Mouse (Mus musculus) liver, embryonic 12.5 days (tissue): ENCODE measurements around the gene Socs3. TPM values are rescaled to one million over a fixed set of nuclear protein-coding genes. Genes with fewer than 3 reads are reported as not detected.
A peak's percentile ranks its signal among the peaks of the same experiment; 100 is the strongest.

Experiments
- ATAC-seq: fragments of 200-750 bp; cut with Nextera tagmentation; 2 replicates; pipeline ENCODE4 v1.8.0; 2017; ENCODE audit warnings: moderate number of reproducible peaks, mild to moderate bottlenecking, moderate library complexity
- H3K27ac ChIP-seq: fragments of 300-500 bp; sonication (generic); 2 replicates; pipeline ENCODE4 v1.5.1; 2016; ENCODE audit warnings: mild to moderate bottlenecking
- H3K27me3 ChIP-seq: fragments of 300-500 bp; sonication (generic); replicated peaks from 2 replicates; pipeline ENCODE4 v1.6.1; 2016; ENCODE audit warnings: mild to moderate bottlenecking, moderate library complexity
- H3K36me3 ChIP-seq: fragments of 300-500 bp; sonication (generic); 2 replicates; pipeline ENCODE4 v1.6.1; 2016; ENCODE audit warnings: mild to moderate bottlenecking, moderate library complexity
- H3K4me1 ChIP-seq: fragments of 300-500 bp; sonication (generic); 2 replicates; pipeline ENCODE4 v1.6.1; 2016
- H3K4me2 ChIP-seq: fragments of 300-500 bp; sonication (generic); 2 replicates; pipeline ENCODE4 v1.6.1; 2016; ENCODE audit warnings: mild to moderate bottlenecking, moderate library complexity
- H3K4me3 ChIP-seq: fragments of 300-500 bp; sonication (generic); 2 replicates; pipeline ENCODE4 v1.5.1; 2016; ENCODE audit warnings: mild to moderate bottlenecking, moderate library complexity
- H3K9ac ChIP-seq: fragments of 300-500 bp; sonication (generic); 2 replicates; pipeline ENCODE4 v1.6.1; 2016; ENCODE audit warnings: mild to moderate bottlenecking, moderate library complexity
- H3K9me3 ChIP-seq: fragments of 300-500 bp; sonication (generic); replicated peaks from 2 replicates; pipeline ENCODE4 v1.6.1; 2016; ENCODE audit warnings: mild to moderate bottlenecking, moderate library complexity
- WGBS: fragments of 180-500 bp; shearing (Covaris S2); methylation state at CpG from one replicate; pipeline ENCODE4 v1.1.7; 2016; ENCODE audit not compliant: insufficient replicate concordance; 5-methylcytosine and 5-hydroxymethylcytosine counted together
- polyA plus RNA-seq: library from polyadenylated mRNA; unstranded; fragments of >200 nt; fragmentation: Nextera tagmentation; extraction: Ambion mirVana; gene quantifications from 2 replicates; pipeline ENCODE4 v1.2.1, GENCODE M21; 2016

Socs3 gene
- polyA plus RNA-seq, 1 experiment from 2014 or later: 9.8 TPM

GRCm38 (mm10) chr11:117959741-117960381 lies 10.0 kb downstream of the Socs3 start:
- no peak overlapping the region for H3K4me3 ChIP-seq
- H3K9me3 ChIP-seq: no peaks in the 10 kb centered on the region
- H3K36me3 ChIP-seq: no peaks in the 10 kb centered on the region
- 22% methylated on average over 17 of the region's 17 CpGs for WGBS
- peak overlapping the region; percentile 19; the same call in 1 of the 2 replicates for H3K4me2 ChIP-seq
- H3K9ac ChIP-seq: no peak overlapping the region
- H3K27me3 ChIP-seq: peaks cover 95% of the 10 kb centered on the region
- H3K4me1 ChIP-seq: peaks cover 51% of the 10 kb centered on the region
- no peak overlapping the region for H3K27ac ChIP-seq
- ATAC-seq: no peak

GRCm38 (mm10) chr11:117959166-117959565 lies 10.7 kb downstream of the Socs3 start:
- H3K4me1 ChIP-seq: peaks cover 51% of the 10 kb centered on the region
- peaks cover 93% of the 10 kb centered on the region for H3K27me3 ChIP-seq
- no peak for ATAC-seq
- no peak overlapping the region for H3K4me2 ChIP-seq
- H3K36me3 ChIP-seq: no peaks in the 10 kb centered on the region
- no peaks in the 10 kb centered on the region for H3K9me3 ChIP-seq
- WGBS: 70% methylated on average over 4 of the region's 4 CpGs
- H3K4me3 ChIP-seq: no peak overlapping the region
- no peak overlapping the region for H3K27ac ChIP-seq
- H3K9ac ChIP-seq: no peak overlapping the region

- Histone ChIP-seq H3K27me3 (peaks cover 88% of the 10 kb centered on the region), H3K9me3 (no peaks in the 10 kb centered on the region), H3K27ac (no peak overlapping the region), H3K36me3 (no peaks in the 10 kb centered on the region), H3K9ac (no peak overlapping the region), H3K4me3 (no peak overlapping the region), H3K4me1 (peaks cover 45% of the 10 kb centered on the region), H3K4me2 (no peak overlapping the region)
- WGBS: 40% methylated on average over 7 of the region's 7 CpGs
- no peak for ATAC-seq
Observed at GRCm38 (mm10) chr11:117958197-117958596, 11.7 kb downstream of the Socs3 start.

- Histone ChIP-seq H3K9me3 (no peaks in the 10 kb centered on the region), H3K4me1 (peaks cover 30% of the 10 kb centered on the region), H3K4me3 (no peak overlapping the region), H3K9ac (no peak overlapping the region), H3K27me3 (peaks cover 81% of the 10 kb centered on the region), H3K27ac (no peak overlapping the region), H3K4me2 (no peak overlapping the region), H3K36me3 (no peaks in the 10 kb centered on the region)
- ATAC-seq: no peak
- 42% methylated on average over 13 of the region's 13 CpGs for WGBS
Observed at GRCm38 (mm10) chr11:117955621-117956020, 14.2 kb downstream of the Socs3 start.

GRCm38 (mm10) chr11:117954819-117955218 lies 15.0 kb downstream of the Socs3 start:
- ATAC-seq: no peak

GRCm38 (mm10) chr11:117954094-117954493 lies 15.8 kb downstream of the Socs3 start:
- Histone ChIP-seq H3K4me3 (no peak overlapping the region), H3K9me3 (no peaks in the 10 kb centered on the region), H3K4me2 (no peak overlapping the region), H3K27ac (no peak overlapping the region), H3K9ac (no peak overlapping the region), H3K4me1 (peaks cover 29% of the 10 kb centered on the region; the same call in 1 of the 2 replicates), H3K36me3 (no peaks in the 10 kb centered on the region), H3K27me3 (peaks cover 81% of the 10 kb centered on the region)
- no peak for ATAC-seq
- 21% methylated on average over 2 of the region's 2 CpGs for WGBS

More at GRCm38 (mm10) chr11:117954819-117955218, 15.0 kb downstream of the Socs3 start:
- Histone ChIP-seq H3K27ac (no peak overlapping the region), H3K27me3 (peaks cover 81% of the 10 kb centered on the region), H3K36me3 (no peaks in the 10 kb centered on the region), H3K4me1 (peaks cover 27% of the 10 kb centered on the region), H3K4me2 (no peak overlapping the region), H3K9ac (no peak overlapping the region), H3K4me3 (no peak overlapping the region), H3K9me3 (no peaks in the 10 kb centered on the region)
- WGBS: 63% methylated on average over 9 of the region's 9 CpGs

- H3K27ac ChIP-seq: no peak overlapping the region
- 35% methylated on average over 9 of the region's 9 CpGs for WGBS
- H3K36me3 ChIP-seq: no peaks in the 10 kb centered on the region
- no peak overlapping the region for H3K4me2 ChIP-seq
- no peak for ATAC-seq
- no peaks in the 10 kb centered on the region for H3K9me3 ChIP-seq
- peaks cover 76% of the 10 kb centered on the region for H3K27me3 ChIP-seq
- H3K9ac ChIP-seq: no peak overlapping the region
- no peak overlapping the region for H3K4me3 ChIP-seq
- peaks cover 29% of the 10 kb centered on the region; the same call in 1 of the 2 replicates for H3K4me1 ChIP-seq
Observed at GRCm38 (mm10) chr11:117952174-117952933, 17.5 kb downstream of the Socs3 start.

- no peak for ATAC-seq
- Histone ChIP-seq H3K4me3 (no peak overlapping the region), H3K9ac (no peak overlapping the region), H3K36me3 (no peaks in the 10 kb centered on the region), H3K4me2 (no peak overlapping the region), H3K27ac (no peak overlapping the region), H3K27me3 (peaks cover 77% of the 10 kb centered on the region), H3K9me3 (no peaks in the 10 kb centered on the region), H3K4me1 (peaks cover 29% of the 10 kb centered on the region; the same call in 1 of the 2 replicates)
- 60% methylated on average over 6 of the region's 6 CpGs for WGBS
Observed at GRCm38 (mm10) chr11:117951391-117951790, 18.5 kb downstream of the Socs3 start.

- H3K4me1 ChIP-seq: peaks cover 14% of the 10 kb centered on the region; the same call in 1 of the 2 replicates
- WGBS: 5% methylated on average over 49 of the region's 49 CpGs
- ATAC-seq: peak; percentile 18; the same call in 1 of the 2 replicates
- H3K9ac ChIP-seq: peak overlapping the region; percentile 42
- H3K4me3 ChIP-seq: peak overlapping the region; percentile 39
- no peaks in the 10 kb centered on the region for H3K36me3 ChIP-seq
- no peak overlapping the region for H3K27ac ChIP-seq
- H3K9me3 ChIP-seq: no peaks in the 10 kb centered on the region
- peaks cover 73% of the 10 kb centered on the region for H3K27me3 ChIP-seq
- H3K4me2 ChIP-seq: peak overlapping the region; percentile 64
Observed at GRCm38 (mm10) chr11:117949392-117950091, 20.3 kb downstream of the Socs3 start.

GRCm38 (mm10) chr11:117946996-117947419 lies 22.8 kb downstream of the Socs3 start:
- Histone ChIP-seq H3K4me1 (peaks cover 7% of the 10 kb centered on the region; the same call in 1 of the 2 replicates), H3K27me3 (peaks cover 64% of the 10 kb centered on the region), H3K27ac (no peak overlapping the region), H3K4me2 (no peak overlapping the region), H3K36me3 (no peaks in the 10 kb centered on the region), H3K9ac (no peak overlapping the region), H3K9me3 (no peaks in the 10 kb centered on the region), H3K4me3 (no peak overlapping the region)
- ATAC-seq: no peak
- 34% methylated on average over 10 of the region's 10 CpGs for WGBS

GRCm38 (mm10) chr11:117946195-117946979 lies 23.5 kb downstream of the Socs3 start:
- ATAC-seq: no peak
- H3K4me1 ChIP-seq: peaks cover 8% of the 10 kb centered on the region
- H3K27me3 ChIP-seq: peaks cover 58% of the 10 kb centered on the region
- no peak overlapping the region for H3K4me2 ChIP-seq
- no peaks in the 10 kb centered on the region for H3K9me3 ChIP-seq
- no peaks in the 10 kb centered on the region for H3K36me3 ChIP-seq
- H3K9ac ChIP-seq: no peak overlapping the region
- WGBS: 44% methylated on average over 11 of the region's 11 CpGs
- no peak overlapping the region for H3K4me3 ChIP-seq
- no peak overlapping the region for H3K27ac ChIP-seq
